Mouse (Mus musculus): Measurements from ENCODE around the gene C530008M17Rik. TPM values are rescaled to one million over a fixed set of nuclear protein-coding genes. Genes with fewer than 3 reads are reported as not detected.

Gene C530008M17Rik
- total RNA-seq, 1 experiment from 2014 or later, result 2.8 TPM

GRCm38 (mm10) chr5:76687961-76688600, 31.8 kb downstream of the C530008M17Rik start:
- ATAC-seq (replicated peaks in 1 of 2; ENCODE audit: insufficient read depth in 1 of 2, low FRiP score in 2 of 2, low TSS enrichment in 1 of 2, low read depth in 1 of 2, poor library complexity in 2 of 2, severe bottlenecking in 2 of 2), result no peak

GRCm38 (mm10) chr5:76688643-76689042, 32.3 kb downstream of the C530008M17Rik start:
- no peak for ATAC-seq (replicated peaks in 1 of 2; ENCODE audit: insufficient read depth in 1 of 2, low FRiP score in 2 of 2, low TSS enrichment in 1 of 2, low read depth in 1 of 2, poor library complexity in 2 of 2, severe bottlenecking in 2 of 2)

GRCm38 (mm10) chr5:76690177-76690593, 33.9 kb downstream of the C530008M17Rik start:
- ATAC-seq (replicated peaks in 1 of 2; ENCODE audit: insufficient read depth in 1 of 2, low FRiP score in 2 of 2, low TSS enrichment in 1 of 2, low read depth in 1 of 2, poor library complexity in 2 of 2, severe bottlenecking in 2 of 2), result peak; percentile 82 to 90

- no peak for ATAC-seq (replicated peaks in 1 of 2; ENCODE audit: insufficient read depth in 1 of 2, low FRiP score in 2 of 2, low TSS enrichment in 1 of 2, low read depth in 1 of 2, poor library complexity in 2 of 2, severe bottlenecking in 2 of 2)
Measured at GRCm38 (mm10) chr5:76691251-76691650, 34.9 kb downstream of the C530008M17Rik start.

GRCm38 (mm10) chr5:76691706-76692424, 35.6 kb downstream of the C530008M17Rik start:
- ATAC-seq (replicated peaks in 1 of 2; ENCODE audit: insufficient read depth in 1 of 2, low FRiP score in 2 of 2, low TSS enrichment in 1 of 2, low read depth in 1 of 2, poor library complexity in 2 of 2, severe bottlenecking in 2 of 2), result no peak

- ATAC-seq (replicated peaks in 1 of 2; ENCODE audit: insufficient read depth in 1 of 2, low FRiP score in 2 of 2, low TSS enrichment in 1 of 2, low read depth in 1 of 2, poor library complexity in 2 of 2, severe bottlenecking in 2 of 2), result no peak
Measured at GRCm38 (mm10) chr5:76697536-76697935, 41.2 kb downstream of the C530008M17Rik start.

GRCm38 (mm10) chr5:76698187-76698586, 41.9 kb downstream of the C530008M17Rik start:
- no peak for ATAC-seq (replicated peaks in 1 of 2; ENCODE audit: insufficient read depth in 1 of 2, low FRiP score in 2 of 2, low TSS enrichment in 1 of 2, low read depth in 1 of 2, poor library complexity in 2 of 2, severe bottlenecking in 2 of 2)

- ATAC-seq (replicated peaks in 1 of 2; ENCODE audit: insufficient read depth in 1 of 2, low FRiP score in 2 of 2, low TSS enrichment in 1 of 2, low read depth in 1 of 2, poor library complexity in 2 of 2, severe bottlenecking in 2 of 2), result no peak
Measured at GRCm38 (mm10) chr5:76701127-76701853, 45.0 kb downstream of the C530008M17Rik start.

GRCm38 (mm10) chr5:76702104-76702503, 45.8 kb downstream of the C530008M17Rik start:
- no peak for ATAC-seq (replicated peaks in 1 of 2; ENCODE audit: insufficient read depth in 1 of 2, low FRiP score in 2 of 2, low TSS enrichment in 1 of 2, low read depth in 1 of 2, poor library complexity in 2 of 2, severe bottlenecking in 2 of 2)

- no peak for ATAC-seq (replicated peaks in 1 of 2; ENCODE audit: insufficient read depth in 1 of 2, low FRiP score in 2 of 2, low TSS enrichment in 1 of 2, low read depth in 1 of 2, poor library complexity in 2 of 2, severe bottlenecking in 2 of 2)
Measured at GRCm38 (mm10) chr5:76702646-76703045, 46.3 kb downstream of the C530008M17Rik start.

- ATAC-seq (replicated peaks in 1 of 2; ENCODE audit: insufficient read depth in 1 of 2, low FRiP score in 2 of 2, low TSS enrichment in 1 of 2, low read depth in 1 of 2, poor library complexity in 2 of 2, severe bottlenecking in 2 of 2), result no peak
Measured at GRCm38 (mm10) chr5:76705307-76706173, 49.2 kb downstream of the C530008M17Rik start.

GRCm38 (mm10) chr5:76707072-76707471, 50.8 kb downstream of the C530008M17Rik start:
- no peak for ATAC-seq (replicated peaks in 1 of 2; ENCODE audit: insufficient read depth in 1 of 2, low FRiP score in 2 of 2, low TSS enrichment in 1 of 2, low read depth in 1 of 2, poor library complexity in 2 of 2, severe bottlenecking in 2 of 2)

GRCm38 (mm10) chr5:76708004-76708403, 51.7 kb downstream of the C530008M17Rik start:
- ATAC-seq (replicated peaks in 1 of 2; ENCODE audit: insufficient read depth in 1 of 2, low FRiP score in 2 of 2, low TSS enrichment in 1 of 2, low read depth in 1 of 2, poor library complexity in 2 of 2, severe bottlenecking in 2 of 2), result no peak

GRCm38 (mm10) chr5:76713743-76714142, 57.4 kb downstream of the C530008M17Rik start:
- no peak for ATAC-seq (replicated peaks in 1 of 2; ENCODE audit: insufficient read depth in 1 of 2, low FRiP score in 2 of 2, low TSS enrichment in 1 of 2, low read depth in 1 of 2, poor library complexity in 2 of 2, severe bottlenecking in 2 of 2)

- no peak for ATAC-seq (replicated peaks in 1 of 2; ENCODE audit: insufficient read depth in 1 of 2, low FRiP score in 2 of 2, low TSS enrichment in 1 of 2, low read depth in 1 of 2, poor library complexity in 2 of 2, severe bottlenecking in 2 of 2)
Measured at GRCm38 (mm10) chr5:76719954-76720353, 63.6 kb downstream of the C530008M17Rik start.

GRCm38 (mm10) chr5:76724878-76725277, 68.6 kb downstream of the C530008M17Rik start:
- no peak for ATAC-seq (replicated peaks in 1 of 2; ENCODE audit: insufficient read depth in 1 of 2, low FRiP score in 2 of 2, low TSS enrichment in 1 of 2, low read depth in 1 of 2, poor library complexity in 2 of 2, severe bottlenecking in 2 of 2)

- no peak for ATAC-seq (replicated peaks in 1 of 2; ENCODE audit: insufficient read depth in 1 of 2, low FRiP score in 2 of 2, low TSS enrichment in 1 of 2, low read depth in 1 of 2, poor library complexity in 2 of 2, severe bottlenecking in 2 of 2)
Measured at GRCm38 (mm10) chr5:76726518-76727103, 70.3 kb downstream of the C530008M17Rik start.
